Mouse (Mus musculus): Measurements from ENCODE around the gene Atp8b5.

- TF ChIP-seq TCF12 (IDR thresholded peaks at IDR 0.05; ENCODE audit: insufficient read depth, poor library complexity, severe bottlenecking) (no peak), POLR2A (IDR thresholded peaks at IDR 0.05; ENCODE audit: insufficient read length, low read depth) (no peak), CEBPB (IDR thresholded peaks at IDR 0.05; ENCODE audit: insufficient read depth, poor library complexity, severe bottlenecking) (no peak), USF1 (IDR thresholded peaks at IDR 0.05; ENCODE audit: low read depth) (no peak), POLR2AphosphoS2 (IDR thresholded peaks at IDR 0.05; ENCODE audit: insufficient read length, low read depth) (no peak)
These were observed 117.1 kb downstream of the Atp8b5 start for GRCm38 (mm10) chr4:43384083-43384460.

Measured in myocyte (in vitro differentiated cells).